Mouse (Mus musculus): ENCODE results near the gene Haus6. TPM values are rescaled to one million over a fixed set of nuclear protein-coding genes. Genes with fewer than 3 reads are reported as not detected.
A peak's percentile ranks its signal among the peaks of the same experiment; 100 is the strongest.
"Not testable (repeated sequence)": the region's sequence is repeated elsewhere in the genome, so short reads cannot be mapped to it uniquely, and the experiment has no call there.

Gene Haus6
- total RNA-seq (2021): 10 to 100 TPM; 14.1 to 15.7 TPM
- long read RNA-seq, experiment 1, full-length matches to known transcripts: 1 of 3 reads
- long read RNA-seq, experiment 1, partial matches to known transcripts: 0 of 3 reads
- long read RNA-seq, experiment 1, other reads (novel, unspliced or antisense): 2 of 3 reads
- long read RNA-seq, experiment 2, full-length matches to known transcripts: 5 of 13 reads
- long read RNA-seq, experiment 2, partial matches to known transcripts: 3 of 13 reads
- long read RNA-seq, experiment 2, other reads (novel, unspliced or antisense): 5 of 13 reads

GRCm38 (mm10) chr4:86611524-86612288, at the start of gene Haus6:
Haus6 (minus strand) TSS chr4:86612055.
- DNase-seq (ENCODE audit: low spot score in 2 of 2): peak; percentile 65 to 72

DNA sequence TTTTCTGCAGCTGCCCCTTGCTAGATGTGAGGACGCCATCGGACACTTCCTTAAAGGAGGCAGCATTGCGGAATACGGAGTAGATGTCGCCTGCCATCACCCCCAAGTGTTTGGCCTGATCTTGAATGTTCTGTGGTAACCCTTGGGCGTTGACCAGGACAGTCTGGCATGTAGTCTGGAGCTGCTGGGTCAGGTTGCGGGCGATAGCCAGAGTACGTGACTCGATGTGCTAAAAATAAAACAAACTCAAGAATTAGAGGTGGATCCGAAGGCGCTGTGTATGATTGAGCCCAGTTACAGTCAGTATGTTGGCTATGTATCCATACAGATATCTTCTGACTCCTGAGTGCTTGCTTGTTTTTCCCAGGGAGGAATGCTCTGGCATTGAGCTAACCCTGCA, 45.3 kb upstream of the Haus6 start:
- DNase-seq (ENCODE audit: low spot score in 2 of 2): no peak

- not testable (repeated sequence) for DNase-seq (ENCODE audit: low spot score in 2 of 2)
Observed at GRCm38 (mm10) chr4:86656410-86656809, 44.6 kb upstream of the Haus6 start.

DNA sequence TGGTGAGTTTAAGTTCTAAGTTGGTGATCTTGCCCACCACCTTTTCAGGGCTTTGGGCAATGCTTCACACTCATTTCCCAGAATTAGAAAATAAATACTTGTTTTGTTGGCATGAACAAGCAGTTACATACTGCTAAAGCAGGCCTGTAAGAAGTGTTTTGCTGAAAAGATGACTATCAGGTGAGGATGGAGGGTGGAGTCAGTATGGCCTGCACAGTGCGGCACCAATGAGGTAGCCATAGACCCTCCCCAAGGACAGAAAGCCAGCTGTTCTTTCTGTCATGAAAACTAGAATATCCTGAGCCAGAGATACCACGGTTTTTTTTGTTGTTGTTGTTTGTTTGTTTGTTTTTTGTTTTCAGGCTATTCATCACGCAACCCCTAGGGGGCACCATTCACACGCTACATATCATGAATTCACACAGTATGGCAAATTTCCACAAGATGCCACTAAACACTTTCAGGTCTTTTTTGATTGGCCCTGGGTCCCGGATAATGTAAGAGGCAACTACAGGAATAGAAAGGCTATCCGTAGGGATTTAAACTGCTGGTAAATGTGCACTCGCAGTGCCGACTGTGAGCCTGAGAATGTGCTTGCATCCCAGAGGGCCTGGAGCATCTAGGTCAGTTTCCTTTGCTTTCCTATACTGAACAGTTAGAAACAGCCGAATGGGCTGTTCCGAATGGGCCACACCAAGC, 40.0 kb upstream of the Haus6 start:
- no peak for DNase-seq (ENCODE audit: low spot score in 2 of 2)

GRCm38 (mm10) chr4:86648394-86648793, 36.5 kb upstream of the Haus6 start:
- not testable (repeated sequence) for DNase-seq (ENCODE audit: low spot score in 2 of 2)

DNA sequence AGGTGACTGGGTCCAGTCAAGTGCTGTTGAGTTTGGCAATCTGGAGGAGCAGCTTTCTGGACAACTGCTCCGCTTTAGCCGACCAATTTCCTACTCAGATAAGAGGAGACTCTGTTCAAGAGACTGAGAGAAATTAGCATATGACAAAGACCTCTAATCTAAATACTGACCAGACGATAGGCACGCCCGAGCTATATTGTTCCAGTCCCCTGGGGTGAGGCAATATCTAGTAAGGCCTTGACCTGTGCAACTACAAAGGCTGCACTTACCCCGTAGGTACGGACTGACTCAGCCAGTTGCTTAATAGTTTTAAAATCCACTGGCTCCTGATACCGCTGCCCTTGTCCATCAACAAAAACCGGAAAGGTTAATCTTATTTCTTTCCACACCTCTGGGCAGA, 25.7 kb upstream of the Haus6 start:
- not testable (repeated sequence) for DNase-seq (ENCODE audit: low spot score in 2 of 2)

DNA sequence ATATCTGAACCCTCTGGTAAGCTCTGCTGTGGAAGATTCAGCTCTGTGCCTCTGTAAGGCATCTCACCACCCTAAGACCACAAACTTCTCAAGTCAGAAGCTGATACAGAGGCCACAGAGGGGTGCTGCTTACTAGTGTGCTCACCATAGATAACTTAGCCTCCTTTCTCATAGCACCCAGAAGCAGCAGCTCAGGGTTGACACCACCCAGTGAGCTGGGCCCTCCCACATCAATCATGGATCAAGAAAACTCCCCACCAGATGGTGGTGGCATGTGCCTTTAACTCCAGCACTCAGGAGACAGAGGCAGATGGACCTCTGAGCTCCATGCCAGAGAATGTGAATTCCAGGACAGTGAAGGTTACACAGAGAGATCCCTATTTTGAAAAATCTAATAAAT, 23.0 kb upstream of the Haus6 start:
- DNase-seq (ENCODE audit: low spot score in 2 of 2): not testable (repeated sequence)

DNA sequence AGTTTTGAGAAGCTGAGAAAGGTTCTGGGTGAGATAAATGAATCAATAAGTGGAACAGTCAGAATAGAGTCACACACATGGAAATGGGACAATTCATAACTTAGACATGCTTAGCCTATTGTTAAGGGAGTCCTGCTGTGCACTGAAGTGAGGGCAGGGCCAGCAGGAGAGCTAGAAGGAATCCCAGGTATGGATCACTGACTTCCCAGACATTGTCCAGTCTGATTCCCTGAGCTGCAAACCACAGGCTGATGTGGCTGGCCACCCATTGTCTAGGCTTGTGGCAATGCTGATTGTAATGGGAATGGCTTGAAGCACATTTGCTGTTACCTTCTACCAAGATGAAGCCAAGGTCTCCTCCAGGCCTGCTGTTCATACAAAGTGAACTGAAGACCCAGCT, 22.5 kb upstream of the Haus6 start:
- DNase-seq (ENCODE audit: low spot score in 2 of 2): not testable (repeated sequence)

DNA sequence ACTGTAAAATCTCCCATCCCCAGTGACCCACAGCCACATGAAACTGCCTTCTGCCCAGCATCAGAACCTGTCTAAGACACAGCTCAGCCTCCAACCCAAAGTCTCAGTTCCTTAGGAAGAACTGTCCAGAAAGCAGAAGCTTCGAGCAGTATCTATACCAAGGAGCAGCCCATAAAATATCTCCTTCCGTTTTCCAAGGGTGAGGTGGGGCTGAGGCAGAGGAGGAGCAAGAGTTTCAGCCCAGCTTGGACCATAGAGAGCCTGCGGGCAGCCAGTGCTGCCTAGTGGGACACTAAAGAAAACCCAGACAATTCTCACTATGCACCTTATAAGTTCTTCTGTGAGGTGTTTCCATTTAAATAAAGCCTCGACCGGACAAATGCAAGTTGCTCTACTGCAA, 20.7 kb upstream of the Haus6 start:
- not testable (repeated sequence) for DNase-seq (ENCODE audit: low spot score in 2 of 2)

DNA sequence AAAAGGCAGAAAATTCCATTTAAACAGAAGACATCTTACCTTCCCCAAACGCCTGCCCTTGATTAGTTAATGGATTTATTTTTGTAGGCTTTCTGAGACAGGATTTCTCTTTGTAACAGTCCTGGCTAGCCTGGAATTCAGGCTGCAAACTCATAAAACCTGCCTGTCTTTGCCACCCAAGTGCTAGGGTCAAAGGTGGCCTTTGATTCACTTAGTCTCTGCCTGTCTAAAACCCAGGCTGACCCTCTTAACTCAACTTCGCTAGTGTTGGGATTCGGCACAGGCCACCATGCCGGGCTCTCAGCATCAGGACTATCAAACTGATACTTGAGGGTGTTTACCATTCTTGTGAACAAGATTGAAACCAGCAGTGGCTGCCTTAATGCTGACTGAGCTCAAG, 20.0 kb upstream of the Haus6 start:
- DNase-seq (ENCODE audit: low spot score in 2 of 2): no peak

GRCm38 (mm10) chr4:86626496-86626895, 14.6 kb upstream of the Haus6 start:
- not testable (repeated sequence) for DNase-seq (ENCODE audit: low spot score in 2 of 2)

- no peak for DNase-seq (ENCODE audit: low spot score in 2 of 2)
Observed at GRCm38 (mm10) chr4:86625463-86625862, 13.6 kb upstream of the Haus6 start.

DNA sequence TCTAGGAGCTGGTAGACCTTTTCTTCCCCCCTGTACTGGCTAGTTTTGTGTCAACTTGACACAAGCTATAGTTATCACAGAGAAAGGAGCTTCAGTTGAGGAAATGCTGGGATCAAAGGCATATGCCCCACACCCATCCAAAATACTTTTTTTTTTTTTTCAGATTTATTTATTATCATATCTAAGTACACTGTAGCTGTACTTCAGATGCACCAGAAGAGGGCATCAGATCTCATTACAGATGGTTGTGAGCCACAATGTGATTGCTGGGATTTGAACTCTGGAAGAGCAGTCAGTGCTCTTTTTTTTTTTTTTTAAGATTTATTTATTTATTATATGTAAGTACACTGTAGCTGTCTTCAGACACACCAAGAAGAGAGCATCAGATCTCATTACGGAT, 10.7 kb upstream of the Haus6 start:
- not testable (repeated sequence) for DNase-seq (ENCODE audit: low spot score in 2 of 2)

DNA sequence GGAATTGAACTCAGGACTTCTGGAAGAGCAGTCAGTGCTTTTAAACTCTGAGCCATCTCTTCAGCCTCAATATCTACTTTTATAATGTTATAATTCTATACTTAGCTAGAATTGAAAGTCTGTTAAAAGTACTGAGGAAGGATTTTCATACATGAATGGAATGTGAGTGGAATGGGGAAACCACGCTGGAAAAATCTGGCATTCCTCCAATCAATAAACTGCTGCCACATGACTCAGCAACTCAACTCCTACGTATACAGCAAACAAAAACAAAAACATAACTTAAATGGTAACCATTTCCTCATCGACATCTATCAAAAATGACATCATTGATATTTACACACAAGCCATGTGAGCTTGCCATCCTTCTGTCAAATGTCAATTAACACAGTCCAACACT, 10.3 kb upstream of the Haus6 start:
- no peak for DNase-seq (ENCODE audit: low spot score in 2 of 2)

- no peak for DNase-seq (ENCODE audit: low spot score in 2 of 2)
Observed at GRCm38 (mm10) chr4:86620506-86620905, 8.7 kb upstream of the Haus6 start.

DNA sequence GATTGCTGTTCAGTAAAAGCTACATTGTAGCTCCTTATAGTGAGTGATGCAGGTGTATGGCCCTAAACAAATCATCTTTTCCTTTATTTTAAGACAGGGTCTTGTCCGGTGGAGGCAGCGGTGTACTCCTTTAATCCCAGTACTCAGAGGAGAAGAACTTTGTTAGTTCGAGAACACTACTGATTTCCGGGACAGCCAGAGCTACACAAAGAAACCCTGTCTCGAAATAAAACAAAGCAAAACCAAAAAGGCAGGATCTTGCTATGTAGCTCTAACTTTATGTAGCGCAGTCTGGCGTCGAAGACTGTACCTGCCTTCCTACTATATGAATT, 400 bp upstream of the Haus6 start:
- DNase-seq (ENCODE audit: low spot score in 2 of 2): no peak

DNA sequence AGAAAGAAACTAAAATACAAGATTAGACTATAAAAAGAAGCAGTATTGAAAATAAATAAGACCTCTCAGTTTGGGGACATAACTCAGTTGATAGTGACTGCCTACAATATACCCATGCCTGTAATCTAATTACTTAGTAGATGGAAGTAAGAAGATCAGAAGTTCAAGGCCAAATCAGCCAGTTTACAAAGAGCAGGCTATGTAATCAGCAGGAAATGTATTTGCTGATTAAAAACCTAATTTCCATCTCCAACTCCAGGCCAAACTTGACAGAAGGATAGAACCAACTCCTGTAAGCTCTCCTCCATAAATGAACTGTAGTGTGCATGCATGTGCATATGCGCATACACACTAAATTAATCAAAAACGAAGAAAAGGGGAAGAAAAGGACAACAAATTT, 20.6 kb downstream of the Haus6 start:
- DNase-seq (ENCODE audit: low spot score in 2 of 2): no peak

- DNase-seq (ENCODE audit: low spot score in 2 of 2): no peak
Observed at GRCm38 (mm10) chr4:86588236-86588635, 23.6 kb downstream of the Haus6 start.

DNA sequence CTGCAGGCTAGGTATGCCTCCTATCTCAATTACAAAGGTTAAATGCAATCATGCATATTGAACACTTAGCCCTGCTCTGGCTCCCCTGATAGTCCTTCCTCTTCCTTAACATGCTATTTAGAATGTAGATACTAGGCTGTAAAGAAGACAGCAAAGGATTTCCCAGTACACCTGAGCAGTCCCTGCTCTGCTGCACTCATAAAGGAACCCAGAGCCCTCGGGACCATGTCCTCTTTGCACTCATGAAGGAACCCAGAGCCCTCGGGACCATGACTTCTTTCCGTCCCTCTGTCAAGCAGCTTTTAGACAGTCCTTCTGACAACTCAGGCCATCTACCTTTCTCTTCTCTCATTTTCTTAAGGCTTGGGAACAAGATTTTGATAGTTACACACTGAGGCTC, 31.3 kb downstream of the Haus6 start:
- DNase-seq (ENCODE audit: low spot score in 2 of 2): no peak

DNA sequence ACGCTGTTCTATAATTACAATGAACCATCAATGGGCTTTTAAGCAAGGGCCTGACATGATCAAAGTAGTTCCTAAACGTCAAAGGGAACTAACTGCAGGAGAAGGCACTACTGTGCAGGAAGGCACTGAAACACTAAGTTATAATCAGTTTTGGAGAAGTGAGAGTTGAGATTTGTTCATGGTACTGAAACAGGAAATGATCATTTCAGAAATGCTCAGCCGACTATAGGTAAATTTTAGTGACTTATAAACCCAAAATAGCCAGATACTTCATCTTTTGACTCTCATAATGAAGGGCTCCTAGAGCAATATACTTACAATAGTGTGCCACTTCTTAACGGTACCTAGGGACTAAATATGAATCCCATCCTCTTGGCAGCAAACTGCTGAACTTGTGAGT, 31.8 kb downstream of the Haus6 start:
- no peak for DNase-seq (ENCODE audit: low spot score in 2 of 2)

- no peak for DNase-seq (ENCODE audit: low spot score in 2 of 2)
Observed at GRCm38 (mm10) chr4:86576630-86577225, 35.1 kb downstream of the Haus6 start.

DNA sequence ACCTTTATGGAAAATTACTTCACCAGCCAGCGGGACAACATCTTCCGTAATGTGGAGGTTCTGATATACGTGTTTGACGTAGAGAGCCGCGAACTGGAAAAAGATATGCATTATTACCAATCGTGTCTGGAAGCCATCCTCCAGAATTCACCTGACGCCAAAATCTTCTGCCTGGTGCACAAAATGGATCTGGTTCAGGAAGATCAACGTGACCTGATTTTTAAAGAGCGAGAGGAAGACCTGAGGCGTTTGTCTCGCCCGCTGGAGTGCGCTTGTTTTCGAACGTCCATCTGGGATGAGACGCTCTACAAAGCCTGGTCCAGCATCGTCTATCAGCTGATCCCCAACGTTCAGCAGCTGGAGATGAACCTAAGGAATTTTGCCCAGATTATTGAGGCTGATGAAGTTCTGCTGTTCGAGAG, 35.7 kb downstream of the Haus6 start:
- DNase-seq (ENCODE audit: low spot score in 2 of 2): no peak
